Mouse (Mus musculus) activated CD4-positive, CD25-positive, alpha-beta regulatory T cell, adult 4 months (primary cell): ENCODE data around the gene Mblac2. TPM values are rescaled to one million over a fixed set of nuclear protein-coding genes. Genes with fewer than 3 reads are reported as not detected.

Source experiments
- polyA plus RNA-seq, 2 experiments: library from polyadenylated mRNA; unstranded; fragments of 100-300 nt; shearing (Covaris generic); gene quantifications; one replicate each; pipeline ENCODE4 v1.2.1; 2017

The Mblac2 gene
- polyA plus RNA-seq, 2 experiments from 2014 or later: 10.9 to 16.5 TPM

Other genes starting within 250 kb of the Mblac2 start
- under 1 TPM in 1 of 2 experiments, not detected in 1; 0.66 TPM for gene Adgrv1, start 78.2 kb upstream of the Mblac2 start, polyA plus RNA-seq
- gene Lysmd3, start 53.7 kb upstream of the Mblac2 start, polyA plus RNA-seq: 10 to 100 TPM; 14.3 to 17.2 TPM
- 10 to 100 TPM in 1 of 2 experiments, 1 to 10 TPM in 1; 7.7 to 11.5 TPM for gene Polr3g, start 328 bp upstream of the Mblac2 start, polyA plus RNA-seq
- gene Cetn3, start 71.7 kb downstream of the Mblac2 start, polyA plus RNA-seq: 100 to 1,000 TPM; 164 to 180 TPM